Mouse (Mus musculus) layer of hippocampus, postnatal 25 days (tissue): ENCODE measurements around the gene Slc7a6. TPM values are rescaled to one million over a fixed set of nuclear protein-coding genes. Genes with fewer than 3 reads are reported as not detected.

ENCODE experiments used
- DNase-seq, 2 experiments: peaks; one replicate each; pipeline ENCODE4 v3.0.0; 2022; ENCODE audit warnings: mixed read lengths in 2 of 2, low spot score in 1 of 2; ENCODE audit errors: extremely low spot score in 1 of 2
- total RNA-seq, 2 experiments: library from RNA; stranded (reverse); gene quantifications; 2 replicates each; pipeline ENCODE4 v1.2.3; 2021

The Slc7a6 gene
- total RNA-seq, 2 experiments from 2014 or later: 19.8 to 24.9 TPM

DNA sequence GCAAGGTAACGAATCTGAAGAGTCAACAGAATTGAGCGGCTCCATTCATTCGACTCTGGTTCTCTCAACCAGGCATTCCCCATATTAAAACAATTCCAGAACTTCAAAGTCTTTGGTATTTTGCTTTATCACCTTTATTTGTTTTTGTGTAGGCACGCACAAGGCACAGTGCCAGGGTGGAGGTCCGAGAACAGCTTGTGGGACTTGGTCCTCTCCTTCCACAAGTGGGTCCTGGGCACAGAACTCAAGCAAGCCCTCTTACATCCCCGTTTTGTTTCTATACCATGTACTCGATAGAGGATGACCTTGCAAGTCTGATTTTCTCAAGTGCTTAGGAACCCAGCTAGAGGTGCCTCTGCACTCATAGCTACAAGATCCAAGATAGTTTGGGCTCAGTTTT, 30.0 kb upstream of the Slc7a6 start:
- no peak for DNase-seq

DNA sequence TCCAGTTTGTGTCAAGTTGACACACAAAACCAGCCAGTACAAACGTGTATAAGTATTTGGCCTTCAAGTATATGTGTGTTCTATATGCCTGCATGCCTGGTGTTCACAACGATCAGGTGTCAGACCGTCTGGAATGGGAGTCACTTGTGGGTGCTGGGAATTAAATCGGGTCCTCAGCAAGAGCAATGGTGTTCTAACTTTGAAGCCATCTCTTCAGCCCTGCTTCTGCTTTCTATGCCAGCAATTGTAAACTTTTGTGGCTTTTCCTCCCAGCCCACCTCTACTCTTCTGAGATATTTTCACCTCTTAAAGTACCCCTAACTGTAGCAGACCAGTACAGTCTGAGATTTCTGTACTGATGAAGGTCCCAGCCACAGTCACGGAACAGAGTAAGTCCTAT, 28.5 kb upstream of the Slc7a6 start:
- no peak for DNase-seq

DNA sequence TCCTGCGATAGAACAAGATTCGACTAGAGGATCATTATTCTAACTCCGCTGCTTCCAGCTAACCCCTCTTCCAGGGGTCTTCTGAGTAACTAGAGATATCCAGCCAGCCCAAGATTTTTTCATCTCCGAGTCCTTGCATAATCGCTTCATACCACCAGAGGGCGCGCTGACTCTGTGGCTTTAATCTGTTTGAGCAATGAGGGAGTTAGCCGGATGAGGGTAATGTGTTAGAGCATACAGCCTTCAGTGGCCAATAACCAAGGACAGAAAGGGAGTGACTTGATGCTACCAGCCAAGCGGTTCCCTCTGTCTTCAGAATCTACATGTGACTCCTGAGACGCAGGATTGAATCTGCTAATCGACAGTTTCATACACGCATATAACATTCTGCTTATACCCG, 27.9 kb upstream of the Slc7a6 start:
- peak; percentile 77 to 92 for DNase-seq

DNA sequence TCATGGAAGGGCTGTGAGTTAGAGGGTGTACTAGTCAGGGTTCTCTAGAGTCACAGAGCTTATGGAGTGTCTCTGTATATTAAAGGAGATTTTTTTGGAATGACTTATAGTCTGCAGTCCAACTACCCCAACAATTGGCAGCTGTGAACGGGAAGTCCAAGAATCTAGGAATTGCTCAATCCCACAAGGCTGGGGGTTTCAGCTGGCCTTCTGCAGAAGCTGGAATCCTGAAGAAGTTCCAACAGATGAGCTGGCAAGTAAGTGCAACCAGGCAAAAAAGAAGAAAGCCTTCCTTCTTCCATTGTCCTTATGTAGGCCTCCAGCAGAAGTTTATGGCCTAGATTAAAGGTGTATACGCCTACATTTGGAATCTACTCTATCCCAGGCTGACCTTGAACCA, 23.3 kb upstream of the Slc7a6 start:
- no peak for DNase-seq

DNA sequence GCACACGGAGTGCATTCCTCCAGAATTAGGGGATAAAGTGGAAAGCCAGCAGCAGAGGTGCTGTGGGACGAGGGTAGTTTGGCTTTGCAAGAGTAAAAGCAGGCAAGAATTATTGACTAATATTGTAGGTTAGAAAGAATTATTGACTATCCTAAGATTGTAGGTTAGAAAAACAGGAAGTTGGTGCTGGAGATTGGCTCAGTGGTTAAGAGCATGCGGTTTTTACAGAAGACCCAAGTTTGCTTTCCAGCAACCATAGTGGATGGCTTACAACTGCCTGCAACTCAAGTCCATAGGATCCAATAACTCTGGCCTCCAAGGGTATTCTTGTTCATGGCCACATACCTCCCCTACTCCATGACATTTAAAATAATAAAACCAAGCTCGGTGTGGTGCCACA, 22.6 kb upstream of the Slc7a6 start:
- no peak for DNase-seq

DNA sequence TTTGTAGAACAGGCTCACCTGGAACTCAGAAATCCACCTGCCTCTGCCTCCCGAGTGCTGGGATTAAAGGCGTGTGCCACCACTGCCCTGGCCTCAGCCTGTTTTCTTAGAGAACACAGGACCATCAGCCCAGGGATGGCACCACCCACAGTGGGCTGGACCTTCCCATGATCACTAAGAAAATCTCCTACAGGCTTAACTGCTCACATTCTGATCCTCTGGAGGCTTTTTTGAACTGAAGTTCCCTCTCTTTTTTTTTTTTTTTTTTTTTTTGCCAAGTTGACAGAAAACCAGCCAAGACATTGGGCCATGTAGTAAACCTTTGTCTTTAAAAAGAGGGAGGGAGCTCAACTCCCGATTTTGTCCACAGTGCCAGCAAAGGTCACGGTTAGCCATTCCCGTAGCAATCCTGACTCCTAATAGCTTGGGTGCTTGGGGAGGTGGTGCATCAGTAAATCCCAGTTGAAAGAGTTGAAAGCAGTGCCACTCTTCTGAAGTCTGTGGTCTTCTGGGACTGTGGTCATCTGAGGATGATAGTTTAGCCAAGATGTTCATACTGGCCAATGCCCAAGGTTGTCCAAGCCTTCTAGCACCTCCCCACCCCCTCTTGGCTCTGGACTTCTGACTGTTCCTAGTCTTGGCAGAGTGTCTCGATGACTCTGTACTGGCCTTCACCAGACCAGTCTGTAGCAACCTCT, 20.6 kb upstream of the Slc7a6 start:
- no peak for DNase-seq

DNA sequence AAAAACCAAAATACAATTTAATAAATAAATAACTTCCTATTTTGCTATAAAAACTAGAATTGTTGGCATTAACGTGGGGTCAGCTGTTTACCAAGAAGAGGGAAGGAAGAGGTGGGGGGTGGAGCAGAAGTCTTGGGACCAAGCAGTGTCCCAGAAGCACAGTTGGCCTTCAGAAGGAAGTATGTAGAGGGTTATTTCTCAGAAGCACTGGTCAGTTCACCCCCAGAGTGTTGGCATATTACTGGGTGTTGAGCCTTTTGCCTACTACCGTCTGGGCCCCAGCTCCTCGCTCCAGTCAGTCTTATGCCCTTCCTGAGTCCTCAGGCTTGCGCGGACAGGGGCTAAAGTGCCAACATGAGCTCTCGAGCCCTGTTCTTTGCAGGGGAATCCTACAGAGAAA, 19.6 kb upstream of the Slc7a6 start:
- no peak for DNase-seq

DNA sequence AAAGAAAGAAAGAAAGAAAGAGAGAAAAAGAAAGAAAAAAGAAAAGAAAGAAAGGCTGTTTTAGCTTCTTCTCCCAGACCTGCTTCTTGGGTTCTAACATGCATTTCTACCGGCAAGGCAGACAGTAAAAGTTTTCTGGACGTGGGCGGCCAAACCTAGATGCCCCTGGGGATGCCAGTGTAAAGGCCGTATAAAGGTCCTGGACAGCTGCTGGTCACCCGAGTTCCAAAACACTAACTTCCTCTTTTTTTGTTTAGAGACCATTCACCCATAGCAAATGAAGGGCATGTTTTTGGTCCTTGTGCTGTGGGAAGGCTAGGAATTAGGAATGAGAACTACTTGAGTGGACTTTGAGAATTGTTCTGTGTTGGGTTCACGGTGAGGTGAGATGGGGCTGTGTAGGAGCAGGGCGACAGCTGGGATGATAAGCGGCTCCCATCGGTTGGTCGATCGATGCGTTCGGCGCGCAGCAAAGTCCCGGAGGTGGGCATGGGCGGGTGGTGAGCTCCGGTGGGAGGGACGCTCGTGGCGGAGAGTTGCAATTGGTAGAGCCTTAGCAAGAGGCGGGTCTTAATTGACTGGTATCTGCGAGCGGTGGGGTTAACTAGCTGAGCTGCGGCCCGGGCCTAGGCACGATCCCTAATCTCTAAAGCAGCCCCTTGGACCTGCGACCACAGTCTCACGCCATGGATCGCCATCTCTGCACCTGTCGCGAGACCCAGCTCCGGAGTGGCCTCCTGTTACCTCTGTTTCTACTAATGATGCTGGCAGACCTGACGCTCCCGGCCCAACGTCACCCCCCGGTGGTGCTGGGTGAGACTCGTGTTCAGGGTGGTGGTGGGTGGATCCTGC, 18.6 kb upstream of the Slc7a6 start, which contains the start of gene Pla2g15:
Gene Pla2g15, plus strand, starts transcription at position 599 of the 852 bp plus-strand sequence.
- peak; percentile 83 to 85 for DNase-seq

DNA sequence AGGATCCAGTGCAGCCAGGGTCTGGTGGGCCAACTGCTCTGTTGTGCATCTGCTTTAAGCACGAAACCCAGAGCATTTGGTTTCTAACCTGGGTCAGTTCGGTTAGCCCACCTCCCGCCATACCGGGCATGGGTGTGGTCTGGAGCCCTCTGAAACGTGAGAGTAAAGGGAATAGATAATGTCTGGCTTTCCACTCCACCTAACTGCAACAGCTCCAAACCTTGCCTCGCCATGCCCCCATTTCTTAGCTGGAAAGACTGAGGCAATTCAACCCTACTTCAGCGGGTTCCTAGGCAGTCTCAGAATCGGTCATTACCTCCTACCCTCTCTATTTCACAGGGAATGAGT, 18.0 kb upstream of the Slc7a6 start:
- no peak for DNase-seq

DNA sequence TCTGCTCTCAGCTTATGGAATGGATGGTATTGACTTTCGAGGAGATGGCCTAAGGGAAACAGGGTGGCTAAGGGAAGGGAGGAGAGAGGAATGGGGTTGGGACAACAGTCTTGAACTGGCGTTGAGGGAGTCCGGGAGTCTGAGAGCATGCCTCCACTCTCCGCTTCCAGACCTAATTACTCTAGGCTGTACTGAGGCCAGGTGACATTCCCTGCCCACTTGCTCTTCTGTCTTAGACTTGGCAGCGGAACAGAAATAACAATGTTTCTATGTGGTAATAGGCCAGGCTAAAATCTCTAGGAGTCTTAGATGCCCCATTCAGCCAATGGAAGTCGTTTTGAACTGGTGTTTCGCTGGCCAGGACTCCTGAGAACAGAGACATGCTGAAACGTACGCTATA, 17.6 kb upstream of the Slc7a6 start:
- DNase-seq: no peak

DNA sequence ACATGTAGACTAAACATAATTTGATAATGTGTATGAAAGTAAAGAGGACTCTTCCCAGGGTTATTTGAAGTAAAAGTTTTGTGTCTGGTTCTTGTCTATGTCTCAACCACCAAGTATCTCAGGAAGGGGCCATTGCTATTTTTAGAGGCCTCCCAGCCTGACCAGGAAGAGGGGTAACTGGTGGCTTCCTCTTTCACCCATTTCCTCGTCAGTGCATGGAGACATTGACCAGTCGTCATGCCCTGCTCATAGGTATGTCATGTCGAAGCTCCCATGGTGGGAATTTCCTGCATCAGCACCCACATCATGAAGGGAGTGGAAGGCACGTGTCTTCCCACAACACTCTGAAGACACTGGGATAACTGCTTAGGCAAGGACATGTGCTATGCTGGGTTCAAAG, 15.8 kb upstream of the Slc7a6 start:
- no peak for DNase-seq

DNA sequence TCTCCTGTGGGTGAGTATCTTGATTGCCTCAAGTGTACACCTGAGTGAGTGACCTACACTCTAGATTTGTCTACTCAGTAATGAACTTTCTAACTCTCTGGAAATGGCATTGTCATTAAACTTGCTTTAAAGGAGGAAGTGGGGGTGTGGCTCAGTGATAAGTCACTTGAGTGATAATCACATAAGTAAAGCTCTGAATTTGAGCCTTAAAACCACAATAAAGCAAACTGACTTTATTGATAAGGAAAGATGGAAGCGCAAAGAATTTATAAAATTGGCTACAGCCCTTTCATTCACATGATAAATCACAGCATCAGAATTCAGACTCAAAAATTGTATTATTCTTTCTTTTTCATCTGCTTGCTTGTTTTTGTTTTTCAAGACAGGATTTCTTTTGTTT, 11.2 kb upstream of the Slc7a6 start:
- DNase-seq: no peak

DNA sequence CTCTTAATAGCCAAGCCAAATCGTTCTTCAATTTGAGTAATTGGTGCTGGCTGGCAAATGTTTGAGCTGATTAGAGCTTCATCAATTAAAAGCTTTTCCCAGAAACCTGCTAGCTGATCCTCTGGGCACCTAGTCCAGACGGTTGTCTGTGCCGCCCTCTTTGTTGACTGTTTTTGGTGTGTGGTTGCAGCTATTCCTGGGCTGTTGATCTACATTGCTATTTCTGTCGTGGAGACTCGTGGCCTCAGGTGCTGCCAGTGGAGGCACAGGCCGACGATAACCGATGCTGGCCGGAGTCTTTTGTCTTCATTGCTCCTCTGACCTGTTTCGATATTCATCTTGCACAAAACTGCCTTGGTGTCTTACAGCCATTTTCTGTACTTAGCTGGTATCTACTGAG, 10.3 kb upstream of the Slc7a6 start:
- no peak for DNase-seq

DNA sequence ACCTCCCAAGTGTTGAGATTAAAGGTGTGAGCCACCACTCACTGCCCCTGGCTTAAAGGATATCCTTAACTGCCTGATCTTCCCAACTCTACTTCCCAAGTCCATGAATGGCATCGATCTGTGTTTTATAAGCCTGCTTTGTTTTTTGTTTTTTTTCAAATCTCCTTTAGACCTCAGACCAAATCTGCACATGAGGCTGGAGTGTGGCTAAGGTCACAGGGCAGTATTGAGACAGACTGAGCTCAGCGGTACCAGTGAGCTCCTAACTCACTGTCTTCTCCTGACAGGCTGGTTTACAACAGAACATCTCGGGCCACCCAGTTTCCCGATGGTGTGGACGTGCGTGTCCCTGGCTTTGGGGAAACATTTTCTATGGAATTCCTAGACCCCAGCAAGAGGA, 8.8 kb upstream of the Slc7a6 start:
- no peak for DNase-seq

DNA sequence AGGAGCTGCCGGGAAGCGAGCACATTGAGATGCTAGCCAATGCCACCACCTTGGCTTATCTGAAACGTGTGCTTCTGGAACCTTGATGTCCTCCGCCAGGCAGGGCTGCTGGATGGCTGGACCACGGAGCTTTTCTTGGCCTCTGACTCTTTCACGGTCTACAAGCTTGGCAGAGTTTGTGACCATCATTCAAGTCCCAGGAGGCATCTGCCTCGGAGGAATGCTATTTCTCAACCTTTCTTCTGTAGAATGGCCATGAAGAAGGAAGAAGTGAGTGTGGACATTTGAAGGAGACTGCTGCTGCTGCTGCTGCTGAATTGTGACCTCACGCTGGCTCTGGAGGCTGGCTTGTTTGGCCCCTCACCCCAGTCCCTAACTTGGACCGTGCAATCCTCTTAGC, 5.4 kb upstream of the Slc7a6 start:
- no peak for DNase-seq

DNA sequence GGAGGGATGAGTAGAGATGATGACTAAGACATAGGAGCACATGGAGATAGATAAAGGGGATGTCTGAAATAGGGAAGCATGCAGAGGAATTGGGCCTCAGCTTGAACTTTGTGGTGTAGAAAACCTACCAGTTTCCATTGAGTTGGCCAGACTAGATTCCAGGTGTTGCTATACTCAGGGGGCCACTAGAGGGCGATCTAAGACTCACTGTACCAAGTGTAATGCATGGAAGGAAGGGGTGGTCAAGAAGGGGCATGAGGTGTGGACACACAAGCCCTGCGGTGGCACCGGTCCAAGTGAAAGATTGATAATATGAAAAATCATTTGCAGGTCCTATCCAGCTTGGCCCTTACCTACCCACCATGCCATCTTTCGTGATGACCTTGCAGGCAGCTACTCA, 3.2 kb upstream of the Slc7a6 start:
- peak; percentile 54 to 89 for DNase-seq

DNA sequence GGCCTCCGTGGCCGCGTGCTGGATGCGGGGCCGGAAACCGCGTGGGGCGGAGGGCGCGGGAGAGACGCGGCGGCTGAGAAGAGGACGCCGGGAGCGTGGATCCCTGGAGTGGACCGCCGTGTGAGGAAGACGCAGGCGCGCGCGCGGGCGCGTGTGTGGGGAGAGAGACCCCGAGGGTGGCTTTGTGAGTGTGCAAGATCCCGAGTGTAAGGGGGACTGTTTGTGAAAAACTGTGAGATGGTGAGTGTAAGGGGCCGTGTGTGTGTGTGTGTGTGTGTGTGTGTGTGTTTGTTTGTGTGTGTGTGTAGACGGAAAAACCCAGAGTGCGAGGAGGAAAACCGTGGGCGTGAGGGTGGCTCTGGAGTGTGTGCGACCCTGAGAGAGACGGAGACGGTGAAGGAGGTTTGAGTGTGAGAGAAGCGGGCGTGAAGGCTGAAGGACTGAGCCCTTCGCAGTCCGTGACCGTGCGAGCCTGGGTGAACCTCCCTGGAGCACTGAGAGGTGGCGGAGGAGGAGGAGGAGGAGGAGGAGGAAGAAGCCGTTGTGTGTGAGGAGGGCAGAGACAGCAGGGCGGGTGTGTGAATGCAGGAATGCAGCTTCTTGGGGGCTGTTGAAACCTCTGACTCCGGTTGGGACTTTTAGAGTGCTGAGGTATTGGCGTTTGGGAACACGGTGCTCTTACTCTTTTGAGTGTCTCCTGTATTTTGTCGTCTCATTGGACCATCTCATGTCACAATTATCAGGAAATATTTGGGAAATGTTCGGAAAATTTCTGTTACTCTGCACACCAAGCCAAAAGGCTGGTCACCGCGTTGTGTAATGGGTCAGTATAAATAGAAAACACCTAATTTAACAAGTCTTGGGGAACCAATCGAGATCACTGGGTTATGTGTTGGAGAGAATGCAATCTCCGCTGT, 618 bp downstream of the Slc7a6 start:
- DNase-seq: peak in 1 of 2 experiments; percentile 61

DNA sequence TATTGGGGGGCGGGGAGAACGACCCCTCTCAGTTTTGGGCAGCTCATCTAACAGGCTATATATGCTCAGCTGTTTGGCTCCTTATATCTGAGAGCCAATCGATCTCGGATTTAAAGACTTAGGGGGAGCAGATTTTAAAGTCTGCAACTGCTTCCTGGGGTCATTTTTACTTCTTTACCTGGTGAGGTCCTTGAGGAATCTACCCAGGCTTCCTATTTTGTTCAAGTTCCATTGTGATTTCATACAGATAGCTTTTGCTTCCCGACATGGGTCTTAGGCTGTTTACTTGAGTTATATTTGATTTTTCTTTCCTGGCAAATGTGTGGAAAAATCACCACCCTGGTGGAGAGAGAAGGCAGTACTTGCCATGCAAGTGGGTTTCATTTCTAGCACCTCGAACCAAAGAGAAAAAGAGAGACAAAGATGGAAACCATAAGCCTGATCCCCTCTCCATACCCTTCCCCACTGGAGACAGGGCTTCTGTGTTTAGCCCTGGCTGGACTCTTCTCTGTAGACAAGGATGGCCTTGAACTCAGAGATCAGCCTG, 1.4 kb downstream of the Slc7a6 start:
- DNase-seq: no peak

DNA sequence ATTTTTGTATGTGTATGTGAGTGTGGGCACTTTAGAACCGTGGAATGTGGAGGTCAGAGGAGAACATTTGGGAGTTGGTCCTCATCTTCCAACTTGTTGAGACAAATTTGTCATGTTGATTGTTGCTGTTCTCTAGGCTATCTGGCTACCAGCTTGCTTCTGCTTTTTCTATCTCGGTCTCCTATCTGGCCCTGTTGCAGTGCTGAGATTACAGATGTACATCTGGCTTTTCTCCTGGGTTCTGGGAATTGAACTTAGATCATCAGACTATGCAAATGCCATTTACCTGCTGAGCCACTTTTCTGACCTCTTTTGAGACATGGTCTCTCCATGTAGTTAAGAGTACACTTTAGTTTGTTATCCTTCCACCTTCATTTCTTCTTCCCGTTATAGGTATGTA, 4.9 kb downstream of the Slc7a6 start:
- no peak for DNase-seq

DNA sequence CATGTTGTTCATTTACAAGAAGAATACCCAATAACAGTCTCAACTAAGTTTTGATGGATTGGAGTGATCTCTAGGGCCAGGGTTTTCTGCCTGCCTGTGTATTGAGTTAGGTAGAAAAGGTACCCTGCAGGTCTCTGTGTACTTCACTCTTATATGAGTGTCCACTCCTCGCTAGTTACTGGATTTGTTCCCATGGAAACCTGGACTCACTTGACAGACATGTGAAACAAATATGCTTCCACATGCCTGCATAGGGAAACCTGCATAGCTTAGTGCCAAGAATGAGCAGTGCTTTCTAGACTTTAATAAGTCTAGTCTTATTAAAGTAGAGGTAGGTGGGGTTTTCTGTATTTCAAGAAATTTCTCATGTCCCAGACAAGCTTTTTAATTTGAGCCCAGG, 8.2 kb downstream of the Slc7a6 start:
- no peak for DNase-seq

DNA sequence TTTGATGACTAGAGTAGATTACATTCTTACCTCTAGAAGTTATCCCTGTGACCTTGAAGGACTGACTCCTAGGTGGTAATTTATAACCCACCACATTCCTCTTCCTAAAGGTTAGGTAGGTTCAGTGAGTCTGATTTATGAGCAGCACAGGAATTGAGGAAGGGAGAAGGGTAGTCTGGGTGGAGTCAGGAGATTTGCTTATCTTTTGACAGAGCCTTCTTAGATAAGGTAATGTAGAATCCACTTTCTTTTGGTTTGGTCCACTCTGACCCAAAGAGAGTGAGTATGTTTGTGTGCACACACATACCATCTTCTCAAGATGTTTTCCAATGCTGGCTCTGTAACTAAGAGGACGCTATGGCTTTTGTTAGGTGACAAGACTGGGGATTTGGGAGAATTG, 8.9 kb downstream of the Slc7a6 start:
- DNase-seq: no peak
